Mouse (Mus musculus): Measurements from ENCODE around the gene Ets1. TPM values are rescaled to one million over a fixed set of nuclear protein-coding genes. Genes with fewer than 3 reads are reported as not detected.

The Ets1 gene
- total and polyA plus RNA-seq, 3 experiments = 0.05 TPM; not detected in 2

DNA sequence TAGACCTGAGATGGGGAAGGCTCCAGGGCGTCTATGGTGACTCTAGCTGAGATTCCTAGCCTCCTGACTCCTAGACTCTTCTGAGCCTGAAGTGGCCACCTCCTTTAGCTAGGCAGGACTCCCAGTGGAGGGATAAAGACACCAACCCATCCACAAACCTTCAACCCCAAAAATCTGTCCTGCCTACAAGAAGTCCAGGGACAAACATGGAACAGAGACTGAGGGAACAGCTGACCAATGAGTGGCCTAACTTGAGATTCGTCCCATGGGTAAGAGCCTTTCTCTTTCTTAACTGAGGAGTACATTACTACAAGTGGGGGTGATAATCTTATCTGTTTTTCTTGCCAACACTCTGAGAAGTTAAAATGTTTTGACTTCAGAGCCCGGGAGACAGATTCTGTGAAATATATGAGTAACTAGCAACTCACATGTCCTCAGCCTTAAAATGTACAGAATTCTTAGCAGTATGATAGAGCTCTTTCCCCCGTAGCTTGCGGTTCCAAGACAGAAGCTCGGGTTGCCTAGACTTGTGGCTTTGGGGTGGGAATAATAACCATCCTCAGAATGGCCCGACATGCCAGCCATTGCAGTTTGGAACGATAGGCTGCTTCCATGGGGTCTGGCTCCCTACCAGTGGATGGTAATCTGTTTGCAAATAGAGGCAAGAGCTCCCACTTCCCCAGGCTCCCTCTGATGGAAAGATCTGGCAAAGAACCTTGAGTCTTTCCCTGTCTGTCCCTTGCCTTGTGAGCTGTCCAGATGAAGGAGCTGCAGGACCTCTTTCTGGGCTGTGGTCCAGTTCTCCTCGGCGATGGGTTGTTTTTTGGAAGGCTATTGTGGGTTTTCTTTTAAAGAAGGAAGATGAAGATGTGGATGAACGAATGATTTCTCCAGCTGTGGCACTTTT is 30.8 kb downstream of the Ets1 start:
- Histone ChIP-seq H3K27me3 (ENCODE audit: insufficient read depth, low read length) (no peaks in the 10 kb centered on the region), H3K36me3 (replicated peaks) (no peaks in the 10 kb centered on the region), H3K4me3 (ENCODE audit: low read depth, low read length) (no peak overlapping the region), H3K4me1 (ENCODE audit: insufficient read depth, low read depth, low read length) (no peaks in the 10 kb centered on the region), H3K9me3 (replicated peaks) (no peaks in the 10 kb centered on the region; the same call in 1 of the 2 replicates)
- TF ChIP-seq POLR2AphosphoS5 (IDR thresholded peaks at IDR 0.05; ENCODE audit: insufficient replicate concordance, low read depth, low read length) (no peak), CTCF (IDR thresholded peaks at IDR 0.05; ENCODE audit: low read depth, low read length) (no peak), TAL1 (conservative IDR thresholded peaks at IDR 0.05; ENCODE audit: low read depth, low read length) (no peak), GATA1 (IDR thresholded peaks at IDR 0.05; ENCODE audit: borderline replicate concordance, low read length) (no peak), GATA2 (IDR thresholded peaks at IDR 0.05; ENCODE audit: borderline replicate concordance, low read depth, low read length) (no peak)
- no peak for DNase-seq (ENCODE audit: low spot score)
- ATAC-seq (ENCODE audit: extremely low read depth, insufficient number of reproducible peaks, low FRiP score, poor library complexity, severe bottlenecking) = no peak

DNA sequence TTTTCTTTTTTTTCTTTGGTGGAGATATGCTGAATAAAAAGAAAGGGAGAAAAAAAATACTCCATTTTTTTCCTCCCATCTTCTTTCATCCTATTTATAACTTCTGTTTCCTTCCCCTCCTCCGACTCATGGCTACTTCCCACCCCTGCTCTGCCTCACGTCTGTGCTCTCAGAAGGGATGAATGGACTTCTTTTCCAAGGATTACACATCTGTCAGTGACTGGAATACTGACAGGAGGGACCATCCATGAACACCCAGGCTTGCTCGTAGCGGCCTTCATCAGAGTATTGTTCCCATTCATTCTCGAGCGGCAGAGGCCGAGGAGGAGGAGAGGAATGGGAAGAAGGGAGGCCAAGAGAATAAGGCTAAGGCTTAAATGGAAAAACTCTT is 31.5 kb downstream of the Ets1 start:
- TF ChIP-seq POLR2AphosphoS5 (IDR thresholded peaks at IDR 0.05; ENCODE audit: insufficient replicate concordance, low read depth, low read length) (no peak), CTCF (IDR thresholded peaks at IDR 0.05; ENCODE audit: low read depth, low read length) (no peak), TAL1 (conservative IDR thresholded peaks at IDR 0.05; ENCODE audit: low read depth, low read length) (no peak), GATA2 (IDR thresholded peaks at IDR 0.05; ENCODE audit: borderline replicate concordance, low read depth, low read length) (no peak), GATA1 (IDR thresholded peaks at IDR 0.05; ENCODE audit: borderline replicate concordance, low read length) (no peak)
- H3K27me3 ChIP-seq (ENCODE audit: insufficient read depth, low read length) = peaks cover 4% of the 10 kb centered on the region; the same call in 1 of the 2 replicates
- H3K4me1 ChIP-seq (ENCODE audit: insufficient read depth, low read depth, low read length) = no peaks in the 10 kb centered on the region
- ATAC-seq (ENCODE audit: extremely low read depth, insufficient number of reproducible peaks, low FRiP score, poor library complexity, severe bottlenecking) (no peak), DNase-seq (ENCODE audit: low spot score) (no peak)
- no peak overlapping the region for H3K4me3 ChIP-seq (ENCODE audit: low read depth, low read length)
- no peaks in the 10 kb centered on the region for H3K36me3 ChIP-seq (replicated peaks)
- H3K9me3 ChIP-seq (replicated peaks) = no peaks in the 10 kb centered on the region; the same call in 1 of the 2 replicates

GRCm38 (mm10) chr9:32668075-32668673 is 32.2 kb downstream of the Ets1 start:
- no peak for DNase-seq (ENCODE audit: low spot score)
- H3K4me1 ChIP-seq (ENCODE audit: insufficient read depth, low read depth, low read length) = no peaks in the 10 kb centered on the region
- H3K9me3 ChIP-seq (replicated peaks) = no peaks in the 10 kb centered on the region; the same call in 1 of the 2 replicates
- H3K27me3 ChIP-seq (ENCODE audit: insufficient read depth, low read length) = peaks cover 4% of the 10 kb centered on the region; the same call in 1 of the 2 replicates
- no peak overlapping the region for H3K4me3 ChIP-seq (ENCODE audit: low read depth, low read length)
- no peaks in the 10 kb centered on the region for H3K36me3 ChIP-seq (replicated peaks)
- no peak for TF ChIP-seq GATA1 (IDR thresholded peaks at IDR 0.05; ENCODE audit: borderline replicate concordance, low read length)
- TF ChIP-seq GATA2 (IDR thresholded peaks at IDR 0.05; ENCODE audit: borderline replicate concordance, low read depth, low read length) = no peak
- TF ChIP-seq CTCF (IDR thresholded peaks at IDR 0.05; ENCODE audit: low read depth, low read length) = no peak
- no peak for TF ChIP-seq TAL1 (conservative IDR thresholded peaks at IDR 0.05; ENCODE audit: low read depth, low read length)
- no peak for TF ChIP-seq POLR2AphosphoS5 (IDR thresholded peaks at IDR 0.05; ENCODE audit: insufficient replicate concordance, low read depth, low read length)
- no peak for ATAC-seq (ENCODE audit: extremely low read depth, insufficient number of reproducible peaks, low FRiP score, poor library complexity, severe bottlenecking)

- DNase-seq (ENCODE audit: low spot score) (no peak), ATAC-seq (ENCODE audit: extremely low read depth, insufficient number of reproducible peaks, low FRiP score, poor library complexity, severe bottlenecking) (no peak)
- H3K9me3 ChIP-seq (replicated peaks) = no peaks in the 10 kb centered on the region; the same call in 1 of the 2 replicates
- no peaks in the 10 kb centered on the region for H3K36me3 ChIP-seq (replicated peaks)
- no peaks in the 10 kb centered on the region for H3K4me1 ChIP-seq (ENCODE audit: insufficient read depth, low read depth, low read length)
- H3K4me3 ChIP-seq (ENCODE audit: low read depth, low read length) = no peak overlapping the region
- H3K27me3 ChIP-seq (ENCODE audit: insufficient read depth, low read length) = peaks cover 4% of the 10 kb centered on the region; the same call in 1 of the 2 replicates
- TF ChIP-seq TAL1 (conservative IDR thresholded peaks at IDR 0.05; ENCODE audit: low read depth, low read length) (no peak), POLR2AphosphoS5 (IDR thresholded peaks at IDR 0.05; ENCODE audit: insufficient replicate concordance, low read depth, low read length) (no peak)
Measured at GRCm38 (mm10) chr9:32669397-32669796, 33.4 kb downstream of the Ets1 start.

- DNase-seq (ENCODE audit: low spot score) (no peak), ATAC-seq (ENCODE audit: extremely low read depth, insufficient number of reproducible peaks, low FRiP score, poor library complexity, severe bottlenecking) (no peak)
- H3K4me1 ChIP-seq (ENCODE audit: insufficient read depth, low read depth, low read length) = no peaks in the 10 kb centered on the region
- H3K27me3 ChIP-seq (ENCODE audit: insufficient read depth, low read length) = peaks cover 4% of the 10 kb centered on the region; the same call in 1 of the 2 replicates
- no peaks in the 10 kb centered on the region for H3K36me3 ChIP-seq (replicated peaks)
- H3K9me3 ChIP-seq (replicated peaks) = no peaks in the 10 kb centered on the region
- TF ChIP-seq GATA1 (IDR thresholded peaks at IDR 0.05; ENCODE audit: borderline replicate concordance, low read length) = no peak
- no peak for TF ChIP-seq GATA2 (IDR thresholded peaks at IDR 0.05; ENCODE audit: borderline replicate concordance, low read depth, low read length)
- no peak for TF ChIP-seq CTCF (IDR thresholded peaks at IDR 0.05; ENCODE audit: low read depth, low read length)
- TF ChIP-seq POLR2AphosphoS5 (IDR thresholded peaks at IDR 0.05; ENCODE audit: insufficient replicate concordance, low read depth, low read length) = no peak
- TF ChIP-seq TAL1 (conservative IDR thresholded peaks at IDR 0.05; ENCODE audit: low read depth, low read length) = no peak
- H3K4me3 ChIP-seq (ENCODE audit: low read depth, low read length) = no peak overlapping the region
Measured at GRCm38 (mm10) chr9:32671970-32672859, 36.2 kb downstream of the Ets1 start.

All from G1E (cell line).